Mouse (Mus musculus): ENCODE results near the gene Aif1l. TPM values are rescaled to one million over a fixed set of nuclear protein-coding genes. Genes with fewer than 3 reads are reported as not detected.

Aif1l gene
- polyA plus RNA-seq, 1 experiment = 5.0 TPM

DNA sequence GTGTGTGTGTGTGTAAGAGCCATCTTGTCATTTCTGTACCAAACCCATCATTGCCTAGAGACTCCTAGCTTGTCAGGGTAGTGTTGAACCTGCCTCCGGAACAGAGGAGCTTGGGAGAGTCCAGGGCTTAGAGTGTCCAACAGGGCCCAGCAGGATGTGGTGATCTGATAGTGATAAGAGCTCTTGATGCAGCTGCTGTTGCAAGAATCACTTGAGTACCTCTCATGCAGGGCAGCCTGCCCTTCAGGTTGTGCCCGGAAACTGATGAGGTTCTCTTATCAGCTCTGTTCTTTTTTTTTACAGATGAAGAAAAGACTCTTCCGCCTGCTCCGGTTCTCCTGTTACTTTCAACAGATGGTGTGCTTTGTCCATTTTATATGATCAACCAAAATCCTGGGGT, 41.0 kb downstream of the Aif1l start:
- TF ChIP-seq POLR2A (IDR thresholded peaks at IDR 0.05; ENCODE audit: control insufficient read depth, extremely low read depth, insufficient read depth, low read length, poor library complexity) = no peak
- no peak for TF ChIP-seq CTCF (IDR thresholded peaks at IDR 0.05; ENCODE audit: borderline replicate concordance, control insufficient read depth, extremely low read depth, insufficient read depth, low read length, poor library complexity)
- DNase-seq = no peak
- 95% methylated on average over 4 of the region's 4 CpGs for WGBS
- H3K27ac ChIP-seq (ENCODE audit: control insufficient read depth, insufficient read depth, low read length) = no peak overlapping the region
- H3K4me3 ChIP-seq (ENCODE audit: control insufficient read depth, insufficient read depth, low read length) = no peak overlapping the region
- no peaks in the 10 kb centered on the region for H3K4me1 ChIP-seq (replicated peaks; ENCODE audit: control insufficient read depth, insufficient read depth, low read length)
- peaks cover 75% of the 10 kb centered on the region for H3K36me3 ChIP-seq (ENCODE audit: control insufficient read depth, insufficient read depth, low read length)
- no peaks in the 10 kb centered on the region for H3K27me3 ChIP-seq (ENCODE audit: control insufficient read depth, insufficient read depth, low read length)

DNA sequence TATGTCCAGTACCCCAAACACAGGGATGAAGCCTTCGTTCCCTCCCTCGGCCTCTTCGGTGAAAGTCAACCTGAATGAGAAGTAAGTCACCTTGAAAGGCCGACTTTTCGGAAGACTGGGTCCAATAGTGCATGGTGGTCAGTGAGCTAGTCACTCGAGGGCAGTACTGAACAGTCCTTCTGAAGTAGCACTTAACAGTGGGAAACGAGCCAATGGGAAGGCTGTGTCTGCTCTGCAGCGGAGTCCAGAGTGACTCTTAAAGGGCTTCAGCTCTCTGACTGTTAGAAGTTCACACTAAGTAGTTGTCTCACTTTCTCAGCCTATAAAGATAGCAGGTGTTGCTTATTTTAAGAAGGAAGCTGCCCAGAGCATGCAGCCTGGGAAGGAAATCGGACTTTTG, 45.0 kb downstream of the Aif1l start:
- Histone ChIP-seq H3K4me3 (ENCODE audit: control insufficient read depth, insufficient read depth, low read length) (no peak overlapping the region), H3K36me3 (ENCODE audit: control insufficient read depth, insufficient read depth, low read length) (peaks cover 88% of the 10 kb centered on the region), H3K27ac (ENCODE audit: control insufficient read depth, insufficient read depth, low read length) (no peak overlapping the region), H3K4me1 (replicated peaks; ENCODE audit: control insufficient read depth, insufficient read depth, low read length) (no peaks in the 10 kb centered on the region), H3K27me3 (ENCODE audit: control insufficient read depth, insufficient read depth, low read length) (no peaks in the 10 kb centered on the region)
- 95% methylated on average over 9 of the region's 9 CpGs for WGBS
- DNase-seq = no peak
- no peak for TF ChIP-seq POLR2A (IDR thresholded peaks at IDR 0.05; ENCODE audit: control insufficient read depth, extremely low read depth, insufficient read depth, low read length, poor library complexity)

DNA sequence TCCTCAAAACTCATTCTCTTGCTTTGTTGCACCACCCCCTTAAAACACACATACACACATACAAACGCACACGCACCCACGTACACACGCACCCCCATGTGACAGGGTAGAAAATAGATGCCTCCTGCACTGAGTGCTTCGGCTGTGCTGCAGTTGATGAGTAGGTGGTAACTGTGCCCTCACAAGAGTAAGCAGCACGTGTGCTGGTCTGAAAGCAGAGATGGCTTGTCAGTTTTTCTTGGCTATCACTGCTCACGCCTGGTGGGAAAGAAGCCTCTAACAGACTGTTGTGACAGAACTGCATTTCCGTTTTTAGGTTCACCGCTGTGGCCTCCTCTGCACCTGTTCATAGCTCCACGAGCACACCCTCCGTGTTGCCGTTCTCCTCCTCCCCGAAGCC, 46.1 kb downstream of the Aif1l start:
- Histone ChIP-seq H3K27me3 (ENCODE audit: control insufficient read depth, insufficient read depth, low read length) (no peaks in the 10 kb centered on the region), H3K36me3 (ENCODE audit: control insufficient read depth, insufficient read depth, low read length) (peaks cover 87% of the 10 kb centered on the region), H3K4me1 (replicated peaks; ENCODE audit: control insufficient read depth, insufficient read depth, low read length) (no peaks in the 10 kb centered on the region), H3K4me3 (ENCODE audit: control insufficient read depth, insufficient read depth, low read length) (no peak overlapping the region), H3K27ac (ENCODE audit: control insufficient read depth, insufficient read depth, low read length) (no peak overlapping the region)
- TF ChIP-seq CTCF (IDR thresholded peaks at IDR 0.05; ENCODE audit: borderline replicate concordance, control insufficient read depth, extremely low read depth, insufficient read depth, low read length, poor library complexity) (no peak), POLR2A (IDR thresholded peaks at IDR 0.05; ENCODE audit: control insufficient read depth, extremely low read depth, insufficient read depth, low read length, poor library complexity) (no peak)
- WGBS = 98% methylated on average over 13 of the region's 13 CpGs
- no peak for DNase-seq

DNA sequence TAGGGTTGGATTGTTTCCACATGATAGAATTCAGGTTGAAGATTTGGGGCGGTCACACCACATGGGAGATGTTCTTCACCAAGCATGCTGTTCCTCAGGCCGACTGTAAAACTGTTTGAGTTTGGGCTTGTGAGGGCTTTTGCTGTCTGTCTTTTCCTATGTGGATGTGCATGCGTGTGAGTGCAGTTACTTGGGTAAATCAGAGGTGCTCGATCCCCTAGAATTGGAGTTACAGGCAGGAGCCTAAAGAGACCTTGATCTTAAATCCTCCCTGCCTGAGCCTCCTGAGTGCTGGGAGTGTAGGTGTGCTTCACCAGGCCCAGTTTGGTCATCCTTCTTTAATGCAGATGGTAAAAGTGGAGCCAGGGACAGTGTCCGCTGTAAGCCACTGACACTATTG, 47.6 kb downstream of the Aif1l start:
- no peak overlapping the region for H3K4me3 ChIP-seq (ENCODE audit: control insufficient read depth, insufficient read depth, low read length)
- H3K4me1 ChIP-seq (replicated peaks; ENCODE audit: control insufficient read depth, insufficient read depth, low read length) = no peaks in the 10 kb centered on the region
- peaks cover 76% of the 10 kb centered on the region for H3K36me3 ChIP-seq (ENCODE audit: control insufficient read depth, insufficient read depth, low read length)
- no peaks in the 10 kb centered on the region for H3K27me3 ChIP-seq (ENCODE audit: control insufficient read depth, insufficient read depth, low read length)
- no peak for DNase-seq
- 98% methylated on average over 5 of the region's 5 CpGs for WGBS
- H3K27ac ChIP-seq (ENCODE audit: control insufficient read depth, insufficient read depth, low read length) = no peak overlapping the region
- TF ChIP-seq CTCF (IDR thresholded peaks at IDR 0.05; ENCODE audit: borderline replicate concordance, control insufficient read depth, extremely low read depth, insufficient read depth, low read length, poor library complexity) (no peak), POLR2A (IDR thresholded peaks at IDR 0.05; ENCODE audit: control insufficient read depth, extremely low read depth, insufficient read depth, low read length, poor library complexity) (no peak)

DNA sequence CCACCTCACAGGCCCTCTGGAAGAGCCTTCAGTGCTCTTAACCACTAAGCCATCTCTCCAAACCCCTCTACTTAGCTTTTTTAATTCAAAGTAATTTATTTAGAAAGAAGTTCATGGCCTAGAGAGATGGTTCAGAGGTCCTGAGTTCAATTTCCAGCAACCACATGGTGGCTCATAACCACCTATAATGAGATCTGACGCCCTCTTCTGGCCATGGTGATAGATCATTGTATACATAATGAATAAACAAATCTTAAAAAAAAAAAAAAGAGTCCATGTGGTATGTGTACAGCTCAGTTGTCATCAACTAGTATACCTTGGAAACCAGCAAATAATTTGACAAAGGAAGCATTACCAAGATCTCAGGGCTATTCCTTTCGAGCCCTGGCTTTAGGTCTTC, 48.5 kb downstream of the Aif1l start:
- peak; percentile 34 for DNase-seq
- peaks cover 78% of the 10 kb centered on the region for H3K36me3 ChIP-seq (ENCODE audit: control insufficient read depth, insufficient read depth, low read length)
- H3K4me3 ChIP-seq (ENCODE audit: control insufficient read depth, insufficient read depth, low read length) = no peak overlapping the region
- no peak for TF ChIP-seq CTCF (IDR thresholded peaks at IDR 0.05; ENCODE audit: borderline replicate concordance, control insufficient read depth, extremely low read depth, insufficient read depth, low read length, poor library complexity)
- TF ChIP-seq POLR2A (IDR thresholded peaks at IDR 0.05; ENCODE audit: control insufficient read depth, extremely low read depth, insufficient read depth, low read length, poor library complexity) = no peak
- no peaks in the 10 kb centered on the region for H3K27me3 ChIP-seq (ENCODE audit: control insufficient read depth, insufficient read depth, low read length)
- no peaks in the 10 kb centered on the region for H3K4me1 ChIP-seq (replicated peaks; ENCODE audit: control insufficient read depth, insufficient read depth, low read length)
- 85% methylated on average over 2 of the region's 2 CpGs for WGBS
- no peak overlapping the region for H3K27ac ChIP-seq (ENCODE audit: control insufficient read depth, insufficient read depth, low read length)

DNA sequence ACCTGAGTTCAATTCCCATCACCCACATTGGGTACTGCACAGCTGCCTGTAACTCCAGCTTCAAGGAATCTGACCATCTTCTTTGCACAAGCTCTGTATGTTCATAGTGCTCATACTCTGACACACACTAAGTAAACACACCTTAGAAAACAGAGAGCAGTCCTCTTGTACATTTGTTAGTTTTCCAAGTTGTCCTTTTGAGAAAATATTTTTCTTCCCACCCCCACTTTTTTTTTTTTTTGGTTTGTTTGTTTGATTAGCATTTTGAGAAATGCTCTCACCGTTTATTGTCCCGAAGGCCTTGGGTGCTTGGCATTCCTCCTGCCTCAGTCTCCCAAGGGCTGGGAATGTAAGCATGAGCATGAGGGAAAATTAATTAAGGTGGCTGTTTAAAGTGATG, 58.4 kb downstream of the Aif1l start:
- H3K4me3 ChIP-seq (ENCODE audit: control insufficient read depth, insufficient read depth, low read length) = no peak overlapping the region
- H3K36me3 ChIP-seq (ENCODE audit: control insufficient read depth, insufficient read depth, low read length) = peaks cover 66% of the 10 kb centered on the region
- DNase-seq = no peak
- no peaks in the 10 kb centered on the region for H3K4me1 ChIP-seq (replicated peaks; ENCODE audit: control insufficient read depth, insufficient read depth, low read length)
- H3K27me3 ChIP-seq (ENCODE audit: control insufficient read depth, insufficient read depth, low read length) = no peaks in the 10 kb centered on the region
- no peak for TF ChIP-seq CTCF (IDR thresholded peaks at IDR 0.05; ENCODE audit: borderline replicate concordance, control insufficient read depth, extremely low read depth, insufficient read depth, low read length, poor library complexity)
- no peak for TF ChIP-seq POLR2A (IDR thresholded peaks at IDR 0.05; ENCODE audit: control insufficient read depth, extremely low read depth, insufficient read depth, low read length, poor library complexity)
- peak overlapping the region; percentile 33; the same call in 1 of the 2 replicates for H3K27ac ChIP-seq (ENCODE audit: control insufficient read depth, insufficient read depth, low read length)
- 98% methylated on average over 2 of the region's 2 CpGs for WGBS

DNA sequence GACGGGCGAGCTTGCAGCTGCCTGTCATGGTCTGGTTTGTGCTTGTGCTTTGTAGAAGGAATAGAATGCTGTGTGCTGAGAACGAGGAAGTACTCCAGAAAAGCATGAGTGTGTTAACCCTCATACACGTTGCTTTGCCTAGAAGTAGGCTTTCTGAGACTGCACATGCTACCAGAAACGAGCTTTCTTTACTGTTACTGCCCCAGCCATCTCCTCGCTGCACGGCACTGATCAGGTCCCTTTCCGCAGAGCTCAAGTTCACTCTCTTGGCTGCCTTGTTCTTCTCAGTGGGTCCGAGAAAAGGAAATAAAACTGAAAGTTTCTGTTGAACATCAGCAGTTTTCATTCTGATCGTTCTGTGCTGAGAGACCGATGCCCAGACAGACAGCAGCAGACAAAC, 58.8 kb downstream of the Aif1l start:
- no peaks in the 10 kb centered on the region for H3K4me1 ChIP-seq (replicated peaks; ENCODE audit: control insufficient read depth, insufficient read depth, low read length)
- no peak overlapping the region for H3K4me3 ChIP-seq (ENCODE audit: control insufficient read depth, insufficient read depth, low read length)
- 89% methylated on average over 11 of the region's 11 CpGs for WGBS
- no peaks in the 10 kb centered on the region for H3K27me3 ChIP-seq (ENCODE audit: control insufficient read depth, insufficient read depth, low read length)
- peaks cover 62% of the 10 kb centered on the region for H3K36me3 ChIP-seq (ENCODE audit: control insufficient read depth, insufficient read depth, low read length)
- no peak for TF ChIP-seq CTCF (IDR thresholded peaks at IDR 0.05; ENCODE audit: borderline replicate concordance, control insufficient read depth, extremely low read depth, insufficient read depth, low read length, poor library complexity)
- TF ChIP-seq POLR2A (IDR thresholded peaks at IDR 0.05; ENCODE audit: control insufficient read depth, extremely low read depth, insufficient read depth, low read length, poor library complexity) = no peak
- DNase-seq = no peak
- H3K27ac ChIP-seq (ENCODE audit: control insufficient read depth, insufficient read depth, low read length) = peak overlapping the region; percentile 33; the same call in 1 of the 2 replicates

All from thymus, adult 2 months (tissue).